Mouse (Mus musculus): ENCODE data around the gene Eif4ebp2. TPM values are rescaled to one million over a fixed set of nuclear protein-coding genes. Genes with fewer than 3 reads are reported as not detected.

Eif4ebp2 gene
- polyA plus RNA-seq, 1 experiment from 2014 or later, result 37.4 TPM

- no peak for ATAC-seq (ENCODE audit: low FRiP score)
- Histone ChIP-seq H3K36me3 (replicated peaks; ENCODE audit: control insufficient read depth, insufficient read depth) (no peaks in the 10 kb centered on the region), H3K4me1 (replicated peaks; ENCODE audit: control insufficient read depth, insufficient read depth, low read length) (peaks cover 9% of the 10 kb centered on the region; the same call in 1 of the 2 replicates), H3K4me3 (replicated peaks; ENCODE audit: low read length) (no peak overlapping the region), H3K4me2 (replicated peaks) (no peak overlapping the region), H3K9me3 (ENCODE audit: control insufficient read depth, low read length) (no peaks in the 10 kb centered on the region), H3K9ac (no peak overlapping the region), H3K27me3 (ENCODE audit: control insufficient read depth, insufficient read depth, low read length) (peaks cover 53% of the 10 kb centered on the region), H3K27ac (no peak overlapping the region)
- DNase-seq (ENCODE audit: low spot score), result no peak
- WGBS, result 42% methylated on average over 2 of the region's 2 CpGs
Observed at GRCm38 (mm10) chr10:61417046-61417445, 35.4 kb downstream of the Eif4ebp2 start.

GRCm38 (mm10) chr10:61416561-61416960, 35.9 kb downstream of the Eif4ebp2 start:
- ATAC-seq (ENCODE audit: low FRiP score) (no peak), DNase-seq (ENCODE audit: low spot score) (no peak)
- no peak overlapping the region for H3K4me3 ChIP-seq (replicated peaks; ENCODE audit: low read length)
- H3K27me3 ChIP-seq (ENCODE audit: control insufficient read depth, insufficient read depth, low read length), result peaks cover 53% of the 10 kb centered on the region
- H3K9ac ChIP-seq, result no peak overlapping the region
- no peaks in the 10 kb centered on the region for H3K9me3 ChIP-seq (ENCODE audit: control insufficient read depth, low read length)
- peaks cover 9% of the 10 kb centered on the region; the same call in 1 of the 2 replicates for H3K4me1 ChIP-seq (replicated peaks; ENCODE audit: control insufficient read depth, insufficient read depth, low read length)
- H3K36me3 ChIP-seq (replicated peaks; ENCODE audit: control insufficient read depth, insufficient read depth), result no peaks in the 10 kb centered on the region
- H3K27ac ChIP-seq, result no peak overlapping the region
- no peak overlapping the region for H3K4me2 ChIP-seq (replicated peaks)
- WGBS, result 26% methylated on average over 7 of the region's 7 CpGs

- no peak for ATAC-seq (ENCODE audit: low FRiP score)
- Histone ChIP-seq H3K4me2 (replicated peaks) (no peak overlapping the region), H3K9ac (no peak overlapping the region), H3K27ac (no peak overlapping the region), H3K27me3 (ENCODE audit: control insufficient read depth, insufficient read depth, low read length) (peaks cover 48% of the 10 kb centered on the region), H3K9me3 (ENCODE audit: control insufficient read depth, low read length) (no peaks in the 10 kb centered on the region), H3K4me3 (replicated peaks; ENCODE audit: low read length) (no peak overlapping the region), H3K36me3 (replicated peaks; ENCODE audit: control insufficient read depth, insufficient read depth) (no peaks in the 10 kb centered on the region), H3K4me1 (replicated peaks; ENCODE audit: control insufficient read depth, insufficient read depth, low read length) (peaks cover 9% of the 10 kb centered on the region; the same call in 1 of the 2 replicates)
- DNase-seq (ENCODE audit: low spot score), result no peak
- 18% methylated on average over 8 of the region's 8 CpGs for WGBS
Observed at GRCm38 (mm10) chr10:61415890-61416289, 36.6 kb downstream of the Eif4ebp2 start.

GRCm38 (mm10) chr10:61415240-61415639, 37.2 kb downstream of the Eif4ebp2 start:
- H3K9me3 ChIP-seq (ENCODE audit: control insufficient read depth, low read length), result no peaks in the 10 kb centered on the region
- H3K4me2 ChIP-seq (replicated peaks), result no peak overlapping the region
- peaks cover 9% of the 10 kb centered on the region; the same call in 1 of the 2 replicates for H3K4me1 ChIP-seq (replicated peaks; ENCODE audit: control insufficient read depth, insufficient read depth, low read length)
- no peak overlapping the region for H3K27ac ChIP-seq
- no peak overlapping the region for H3K9ac ChIP-seq
- no peak for ATAC-seq (ENCODE audit: low FRiP score)
- H3K36me3 ChIP-seq (replicated peaks; ENCODE audit: control insufficient read depth, insufficient read depth), result no peaks in the 10 kb centered on the region
- no peak overlapping the region for H3K4me3 ChIP-seq (replicated peaks; ENCODE audit: low read length)
- H3K27me3 ChIP-seq (ENCODE audit: control insufficient read depth, insufficient read depth, low read length), result peaks cover 42% of the 10 kb centered on the region
- 77% methylated on average over 3 of the region's 3 CpGs for WGBS
- no peak for DNase-seq (ENCODE audit: low spot score)

- H3K9ac ChIP-seq, result no peak overlapping the region
- DNase-seq (ENCODE audit: low spot score) (no peak), ATAC-seq (ENCODE audit: low FRiP score) (no peak)
- WGBS, result 61% methylated on average over 21 of the region's 21 CpGs
- peaks cover 20% of the 10 kb centered on the region for H3K27me3 ChIP-seq (ENCODE audit: control insufficient read depth, insufficient read depth, low read length)
- H3K27ac ChIP-seq, result no peak overlapping the region
- H3K4me2 ChIP-seq (replicated peaks), result no peak overlapping the region
- H3K4me3 ChIP-seq (replicated peaks; ENCODE audit: low read length), result no peak overlapping the region
- H3K9me3 ChIP-seq (ENCODE audit: control insufficient read depth, low read length), result no peaks in the 10 kb centered on the region
- H3K4me1 ChIP-seq (replicated peaks; ENCODE audit: control insufficient read depth, insufficient read depth, low read length), result peaks cover 3% of the 10 kb centered on the region; the same call in 1 of the 2 replicates
- H3K36me3 ChIP-seq (replicated peaks; ENCODE audit: control insufficient read depth, insufficient read depth), result no peaks in the 10 kb centered on the region
Observed at GRCm38 (mm10) chr10:61412910-61413625, 39.4 kb downstream of the Eif4ebp2 start.

GRCm38 (mm10) chr10:61410193-61410592, 42.3 kb downstream of the Eif4ebp2 start:
- Histone ChIP-seq H3K4me3 (replicated peaks; ENCODE audit: low read length) (no peak overlapping the region), H3K9ac (no peak overlapping the region), H3K4me2 (replicated peaks) (no peak overlapping the region), H3K9me3 (ENCODE audit: control insufficient read depth, low read length) (no peaks in the 10 kb centered on the region), H3K27me3 (ENCODE audit: control insufficient read depth, insufficient read depth, low read length) (no peaks in the 10 kb centered on the region), H3K27ac (no peak overlapping the region), H3K4me1 (replicated peaks; ENCODE audit: control insufficient read depth, insufficient read depth, low read length) (no peaks in the 10 kb centered on the region), H3K36me3 (replicated peaks; ENCODE audit: control insufficient read depth, insufficient read depth) (no peaks in the 10 kb centered on the region)
- DNase-seq (ENCODE audit: low spot score) (no peak), ATAC-seq (ENCODE audit: low FRiP score) (no peak)
- 32% methylated on average over 9 of the region's 9 CpGs for WGBS

- 6% methylated on average over 4 of the region's 4 CpGs for WGBS
- Histone ChIP-seq H3K4me3 (replicated peaks; ENCODE audit: low read length) (no peak overlapping the region), H3K9ac (no peak overlapping the region), H3K4me1 (replicated peaks; ENCODE audit: control insufficient read depth, insufficient read depth, low read length) (no peaks in the 10 kb centered on the region), H3K36me3 (replicated peaks; ENCODE audit: control insufficient read depth, insufficient read depth) (no peaks in the 10 kb centered on the region), H3K27me3 (ENCODE audit: control insufficient read depth, insufficient read depth, low read length) (no peaks in the 10 kb centered on the region), H3K27ac (no peak overlapping the region), H3K9me3 (ENCODE audit: control insufficient read depth, low read length) (no peaks in the 10 kb centered on the region), H3K4me2 (replicated peaks) (no peak overlapping the region)
- ATAC-seq (ENCODE audit: low FRiP score), result no peak
- no peak for DNase-seq (ENCODE audit: low spot score)
Observed at GRCm38 (mm10) chr10:61409776-61410175, 42.7 kb downstream of the Eif4ebp2 start.

- H3K9me3 ChIP-seq (ENCODE audit: control insufficient read depth, low read length), result no peaks in the 10 kb centered on the region
- ATAC-seq (ENCODE audit: low FRiP score) (no peak), DNase-seq (ENCODE audit: low spot score) (no peak)
- no peaks in the 10 kb centered on the region for H3K36me3 ChIP-seq (replicated peaks; ENCODE audit: control insufficient read depth, insufficient read depth)
- no peak overlapping the region for H3K9ac ChIP-seq
- no peaks in the 10 kb centered on the region for H3K4me1 ChIP-seq (replicated peaks; ENCODE audit: control insufficient read depth, insufficient read depth, low read length)
- no peak overlapping the region for H3K4me3 ChIP-seq (replicated peaks; ENCODE audit: low read length)
- no peaks in the 10 kb centered on the region for H3K27me3 ChIP-seq (ENCODE audit: control insufficient read depth, insufficient read depth, low read length)
- H3K27ac ChIP-seq, result no peak overlapping the region
- WGBS, result 21% methylated on average over 10 of the region's 10 CpGs
- no peak overlapping the region for H3K4me2 ChIP-seq (replicated peaks)
Observed at GRCm38 (mm10) chr10:61405958-61406357, 46.5 kb downstream of the Eif4ebp2 start.

GRCm38 (mm10) chr10:61402911-61403310, 49.5 kb downstream of the Eif4ebp2 start:
- H3K27ac ChIP-seq, result no peak overlapping the region
- H3K4me2 ChIP-seq (replicated peaks), result no peak overlapping the region
- no peaks in the 10 kb centered on the region for H3K9me3 ChIP-seq (ENCODE audit: control insufficient read depth, low read length)
- ATAC-seq (ENCODE audit: low FRiP score) (no peak), DNase-seq (ENCODE audit: low spot score) (no peak)
- no peak overlapping the region for H3K4me3 ChIP-seq (replicated peaks; ENCODE audit: low read length)
- no peak overlapping the region for H3K9ac ChIP-seq
- no peaks in the 10 kb centered on the region for H3K4me1 ChIP-seq (replicated peaks; ENCODE audit: control insufficient read depth, insufficient read depth, low read length)
- H3K36me3 ChIP-seq (replicated peaks; ENCODE audit: control insufficient read depth, insufficient read depth), result no peaks in the 10 kb centered on the region
- WGBS, result 96% methylated on average over 2 of the region's 2 CpGs
- no peaks in the 10 kb centered on the region for H3K27me3 ChIP-seq (ENCODE audit: control insufficient read depth, insufficient read depth, low read length)
